Mouse (Mus musculus): ENCODE measurements at regions not wholly inside any gene's neighbourhood (a gene's known extent, or its start where the extent isn't known, plus 50 kb on each side); places are given as distances from the start of the nearest gene placed in this dataset.

DNA sequence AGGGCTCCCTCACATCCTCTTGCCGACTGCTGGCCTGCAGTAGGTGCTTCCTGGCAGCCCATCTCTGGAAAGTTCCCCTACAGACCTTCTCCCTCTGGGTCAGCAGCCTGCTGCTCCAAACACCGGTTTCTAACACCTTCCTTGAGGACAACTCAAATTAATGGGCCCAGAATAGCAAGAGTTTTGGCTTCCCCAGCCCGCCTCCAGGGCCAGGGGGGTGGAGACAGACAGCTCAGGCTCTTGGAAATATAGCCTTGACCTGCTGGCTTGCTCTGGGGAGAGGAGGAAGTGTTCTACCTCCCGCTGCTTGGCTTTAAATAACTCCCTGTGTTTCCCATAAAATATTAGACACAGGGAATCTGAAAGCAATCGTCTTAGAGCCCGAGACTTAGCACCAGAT, 349.8 kb downstream of the Ptpru start:
- H3K4me2 ChIP-seq = no peak overlapping the region
- no peaks in the 10 kb centered on the region for H3K9me3 ChIP-seq (replicated peaks)
- peaks cover 9% of the 10 kb centered on the region; the same call in 1 of the 2 replicates for H3K4me1 ChIP-seq (replicated peaks)
- H3K27ac ChIP-seq (ENCODE audit: poor library complexity, severe bottlenecking) = no peak overlapping the region
- no peak for ATAC-seq (ENCODE audit: insufficient number of reproducible peaks, low FRiP score)
- H3K27me3 ChIP-seq (replicated peaks) = peaks cover 39% of the 10 kb centered on the region
- H3K4me3 ChIP-seq = no peak overlapping the region
- H3K9ac ChIP-seq = no peak overlapping the region
- WGBS = 38% methylated on average over 6 of the region's 6 CpGs
- no peaks in the 10 kb centered on the region for H3K36me3 ChIP-seq

DNA sequence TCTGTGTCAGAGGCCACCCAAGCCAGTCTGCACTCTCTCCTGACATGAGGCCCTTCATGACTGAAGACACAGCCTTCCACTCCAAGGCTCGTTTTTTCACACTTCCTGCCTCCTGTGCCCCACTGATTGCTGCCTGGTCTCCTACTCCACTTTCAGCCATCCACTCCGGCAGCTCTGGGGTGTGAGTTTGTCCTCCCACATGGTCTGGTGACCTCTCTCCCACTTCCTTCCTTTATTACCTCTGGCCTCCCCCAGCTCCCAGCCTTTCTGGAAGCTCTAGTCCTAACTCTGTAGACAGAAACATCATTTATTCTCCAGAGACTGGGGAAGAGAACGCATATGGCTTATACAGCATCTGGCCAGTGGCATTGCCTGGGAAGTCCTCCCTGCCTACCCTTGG, 349.0 kb downstream of the Ptpru start:
- Histone ChIP-seq H3K4me2 (no peak overlapping the region), H3K4me3 (no peak overlapping the region), H3K9me3 (replicated peaks) (no peaks in the 10 kb centered on the region), H3K4me1 (replicated peaks) (peaks cover 9% of the 10 kb centered on the region; the same call in 1 of the 2 replicates), H3K27ac (ENCODE audit: poor library complexity, severe bottlenecking) (no peak overlapping the region), H3K36me3 (no peaks in the 10 kb centered on the region), H3K9ac (no peak overlapping the region), H3K27me3 (replicated peaks) (peaks cover 40% of the 10 kb centered on the region)
- 40% methylated on average over 3 of the region's 3 CpGs for WGBS
- no peak for ATAC-seq (ENCODE audit: insufficient number of reproducible peaks, low FRiP score)

DNA sequence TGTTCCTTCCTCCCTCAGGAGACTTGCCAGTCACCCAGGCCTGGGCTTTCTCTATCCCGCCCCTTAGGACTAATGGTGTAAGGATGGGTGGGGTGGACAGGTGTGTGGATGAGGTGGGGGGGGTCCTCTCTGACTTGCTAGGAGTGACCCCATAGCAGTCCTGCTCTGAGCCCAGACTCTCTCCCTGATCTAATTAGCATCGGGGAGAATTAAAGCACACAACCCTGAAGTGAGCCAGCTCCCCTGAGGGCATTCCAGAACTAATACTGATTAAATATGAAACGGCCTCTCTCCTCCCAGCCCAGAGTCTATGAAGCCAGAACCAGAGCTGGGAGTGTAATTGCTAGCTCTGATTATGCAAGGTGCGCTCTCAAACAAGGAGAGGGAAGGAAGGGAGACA, 346.1 kb downstream of the Ptpru start:
- WGBS = 63% methylated on average over 4 of the region's 4 CpGs
- Histone ChIP-seq H3K4me2 (no peak overlapping the region), H3K36me3 (no peaks in the 10 kb centered on the region), H3K27ac (ENCODE audit: poor library complexity, severe bottlenecking) (no peak overlapping the region), H3K4me3 (no peak overlapping the region), H3K9me3 (replicated peaks) (no peaks in the 10 kb centered on the region), H3K4me1 (replicated peaks) (peaks cover 4% of the 10 kb centered on the region; the same call in 1 of the 2 replicates), H3K27me3 (replicated peaks) (peaks cover 46% of the 10 kb centered on the region), H3K9ac (no peak overlapping the region)
- ATAC-seq (ENCODE audit: insufficient number of reproducible peaks, low FRiP score) = no peak

DNA sequence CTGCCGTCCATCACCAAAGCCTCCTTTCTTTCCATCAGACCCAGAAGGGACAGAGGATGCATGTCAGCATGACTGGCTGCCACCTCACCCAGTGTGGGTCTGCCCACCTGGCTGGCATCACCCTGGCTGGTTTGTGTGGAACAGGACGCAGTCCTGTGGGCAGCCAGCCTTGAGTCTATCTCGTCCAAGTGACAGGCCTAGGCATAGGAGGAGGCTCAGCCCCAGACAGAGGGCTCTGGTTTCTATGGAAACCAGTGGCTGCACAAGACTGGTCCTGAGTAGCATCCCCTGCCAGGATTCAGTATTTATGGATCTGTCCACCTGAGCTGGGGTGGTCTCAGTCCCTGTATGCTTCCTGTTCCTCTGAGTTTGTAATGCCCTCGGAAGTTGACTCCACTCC, 344.4 kb downstream of the Ptpru start:
- Histone ChIP-seq H3K9me3 (replicated peaks) (no peaks in the 10 kb centered on the region), H3K36me3 (no peaks in the 10 kb centered on the region), H3K27ac (ENCODE audit: poor library complexity, severe bottlenecking) (no peak overlapping the region), H3K9ac (no peak overlapping the region), H3K4me3 (no peak overlapping the region), H3K27me3 (replicated peaks) (peaks cover 46% of the 10 kb centered on the region), H3K4me2 (no peak overlapping the region), H3K4me1 (replicated peaks) (no peaks in the 10 kb centered on the region; the same call in 1 of the 2 replicates)
- ATAC-seq (ENCODE audit: insufficient number of reproducible peaks, low FRiP score) = no peak
- WGBS = 47% methylated on average over 4 of the region's 4 CpGs

DNA sequence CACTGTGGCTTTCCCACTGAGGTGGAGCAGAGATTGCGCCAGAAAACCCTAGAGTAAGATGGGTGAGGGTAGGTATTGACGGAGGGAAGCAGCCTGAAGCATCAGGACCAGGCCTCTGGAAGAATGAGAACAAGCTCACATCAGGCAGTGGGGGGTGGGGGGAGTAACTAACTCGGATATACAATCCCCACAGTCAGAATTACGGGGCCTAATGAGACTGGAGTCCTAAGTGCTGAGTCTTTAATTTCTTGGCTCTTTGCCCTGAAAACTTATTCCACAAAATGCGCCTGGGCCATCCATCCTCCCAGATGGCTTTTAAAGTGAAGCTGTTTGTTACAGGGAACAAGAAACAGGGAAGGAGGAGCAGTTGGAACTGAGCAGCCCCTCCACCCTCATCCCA, 341.2 kb downstream of the Ptpru start:
- no peak for ATAC-seq (ENCODE audit: insufficient number of reproducible peaks, low FRiP score)

DNA sequence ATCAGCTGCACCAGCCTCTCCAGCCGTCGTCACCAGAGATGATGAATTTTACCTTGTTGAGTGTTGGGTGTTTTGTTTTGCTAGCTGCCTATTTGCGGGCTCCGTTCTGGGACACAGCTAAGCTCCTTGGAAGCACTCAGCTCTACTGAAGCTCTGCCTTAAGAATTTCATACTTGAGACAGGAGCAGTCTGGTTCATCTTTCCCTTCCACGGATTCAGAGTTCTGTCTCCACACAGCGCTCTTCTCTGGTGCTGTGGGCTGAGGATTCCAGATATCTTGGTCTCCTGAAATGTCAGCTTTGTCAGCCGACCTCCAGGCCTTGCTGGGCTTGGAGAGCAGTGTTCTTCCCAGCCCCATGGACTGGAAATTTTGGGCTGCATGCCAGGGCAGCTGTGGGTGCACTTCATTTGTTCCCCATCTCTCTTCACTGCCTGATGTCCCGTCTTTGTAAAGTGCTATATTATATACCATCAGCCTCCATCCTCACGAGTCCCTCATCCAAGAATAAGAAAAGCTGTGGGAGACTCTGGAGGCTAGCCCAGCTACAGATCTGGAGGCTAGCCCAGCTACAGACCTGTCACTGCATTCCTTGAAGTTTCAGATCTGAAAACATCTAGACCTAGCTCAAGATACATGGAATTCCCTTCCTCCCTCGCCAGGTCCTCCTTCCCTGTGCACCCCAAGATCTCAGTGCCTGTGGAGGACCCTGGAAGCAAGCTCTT, 337.0 kb downstream of the Ptpru start:
- Histone ChIP-seq H3K9me3 (replicated peaks) (no peaks in the 10 kb centered on the region), H3K36me3 (no peaks in the 10 kb centered on the region), H3K4me3 (no peak overlapping the region), H3K4me1 (replicated peaks) (no peaks in the 10 kb centered on the region), H3K27ac (ENCODE audit: poor library complexity, severe bottlenecking) (no peak overlapping the region), H3K27me3 (replicated peaks) (peaks cover 5% of the 10 kb centered on the region; the same call in 1 of the 2 replicates), H3K4me2 (no peak overlapping the region), H3K9ac (no peak overlapping the region)
- 75% methylated on average over 10 of the region's 10 CpGs for WGBS
- ATAC-seq (ENCODE audit: insufficient number of reproducible peaks, low FRiP score) = no peak

More for the DNA sequence above, 341.2 kb downstream of the Ptpru start:
- no peak overlapping the region for H3K27ac ChIP-seq (ENCODE audit: poor library complexity, severe bottlenecking)
- H3K27me3 ChIP-seq (replicated peaks) = peaks cover 37% of the 10 kb centered on the region
- H3K4me3 ChIP-seq = no peak overlapping the region
- no peaks in the 10 kb centered on the region for H3K9me3 ChIP-seq (replicated peaks)
- H3K36me3 ChIP-seq = no peaks in the 10 kb centered on the region
- 64% methylated on average over 5 of the region's 5 CpGs for WGBS
- no peaks in the 10 kb centered on the region for H3K4me1 ChIP-seq (replicated peaks)
- no peak overlapping the region for H3K4me2 ChIP-seq
- no peak overlapping the region for H3K9ac ChIP-seq

DNA sequence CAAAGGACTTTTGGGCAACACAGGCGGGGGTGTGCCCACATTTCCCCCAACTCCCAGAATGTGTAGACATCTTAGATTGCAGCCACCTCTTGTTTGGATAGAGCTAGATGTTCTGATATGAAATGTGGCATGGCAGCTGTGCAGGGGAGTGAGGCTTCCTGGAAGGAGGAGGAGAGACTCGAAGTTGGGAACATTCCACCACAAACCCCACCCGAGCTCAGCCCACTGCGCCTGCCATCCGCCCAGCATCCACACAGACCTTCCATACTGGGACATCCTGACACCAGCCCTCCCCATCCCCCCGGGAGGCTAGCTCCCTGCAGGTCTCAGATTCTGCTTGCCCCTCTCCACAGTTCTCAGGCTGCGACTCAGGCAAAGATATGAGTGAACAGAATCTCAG, 329.9 kb downstream of the Ptpru start:
- H3K36me3 ChIP-seq = no peaks in the 10 kb centered on the region
- no peak overlapping the region for H3K27ac ChIP-seq (ENCODE audit: poor library complexity, severe bottlenecking)
- H3K4me2 ChIP-seq = no peak overlapping the region
- no peak for ATAC-seq (ENCODE audit: insufficient number of reproducible peaks, low FRiP score)
- H3K4me3 ChIP-seq = no peak overlapping the region
- H3K27me3 ChIP-seq (replicated peaks) = no peaks in the 10 kb centered on the region; the same call in 1 of the 2 replicates
- no peak overlapping the region for H3K9ac ChIP-seq
- no peaks in the 10 kb centered on the region for H3K4me1 ChIP-seq (replicated peaks)
- 44% methylated on average over 7 of the region's 7 CpGs for WGBS
- no peaks in the 10 kb centered on the region for H3K9me3 ChIP-seq (replicated peaks)

DNA sequence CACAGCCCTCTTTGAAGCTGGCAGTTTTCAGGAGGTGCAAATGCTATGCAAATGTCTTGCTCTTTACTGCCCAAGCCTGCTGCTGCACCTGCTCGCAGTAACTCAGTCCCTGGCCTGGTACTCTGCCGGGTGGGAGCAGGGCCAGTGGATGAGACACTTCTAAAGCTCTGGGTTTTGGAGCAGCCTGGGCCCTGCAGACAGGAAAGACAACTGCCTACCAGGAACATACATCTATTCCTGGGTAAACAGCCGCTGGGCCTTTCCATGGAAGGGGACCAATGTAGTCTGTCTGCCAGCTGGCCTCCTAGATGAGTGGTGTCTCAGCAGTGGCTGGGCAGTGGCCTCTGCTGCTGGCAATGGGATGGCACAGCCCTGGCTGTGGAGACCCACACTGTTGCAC, 326.5 kb downstream of the Ptpru start:
- H3K4me3 ChIP-seq = no peak overlapping the region
- H3K4me1 ChIP-seq (replicated peaks) = no peaks in the 10 kb centered on the region
- no peaks in the 10 kb centered on the region for H3K36me3 ChIP-seq
- H3K9ac ChIP-seq = no peak overlapping the region
- no peak overlapping the region for H3K4me2 ChIP-seq
- ATAC-seq (ENCODE audit: insufficient number of reproducible peaks, low FRiP score) = no peak
- H3K27me3 ChIP-seq (replicated peaks) = no peaks in the 10 kb centered on the region; the same call in 1 of the 2 replicates
- WGBS = 60% methylated on average over 3 of the region's 3 CpGs
- H3K27ac ChIP-seq (ENCODE audit: poor library complexity, severe bottlenecking) = no peak overlapping the region
- no peaks in the 10 kb centered on the region for H3K9me3 ChIP-seq (replicated peaks)

DNA sequence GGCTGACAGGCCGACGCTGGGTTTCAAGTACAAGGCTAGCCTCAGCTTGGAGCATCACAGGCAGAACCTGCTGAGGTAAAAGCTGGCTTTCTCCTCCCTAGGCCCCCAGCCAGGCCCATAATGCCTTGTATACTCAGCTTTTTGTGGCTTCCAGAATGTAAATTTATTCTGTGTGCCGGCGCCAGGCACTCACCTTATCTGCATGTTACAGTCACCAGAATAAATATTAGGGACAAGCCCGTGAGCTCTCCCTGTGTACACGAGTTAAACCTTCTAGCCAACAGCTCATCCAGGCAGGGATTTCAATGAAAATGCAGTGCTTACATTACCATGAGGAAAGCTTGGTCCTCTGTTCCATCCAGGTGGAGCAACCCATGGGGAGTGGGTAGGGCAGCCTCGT, 325.3 kb downstream of the Ptpru start:
- Histone ChIP-seq H3K9me3 (replicated peaks) (no peaks in the 10 kb centered on the region), H3K4me1 (replicated peaks) (no peaks in the 10 kb centered on the region), H3K9ac (no peak overlapping the region), H3K27me3 (replicated peaks) (no peaks in the 10 kb centered on the region), H3K4me3 (no peak overlapping the region), H3K4me2 (no peak overlapping the region), H3K27ac (ENCODE audit: poor library complexity, severe bottlenecking) (no peak overlapping the region), H3K36me3 (no peaks in the 10 kb centered on the region)
- 63% methylated on average over 7 of the region's 7 CpGs for WGBS
- no peak for ATAC-seq (ENCODE audit: insufficient number of reproducible peaks, low FRiP score)

DNA sequence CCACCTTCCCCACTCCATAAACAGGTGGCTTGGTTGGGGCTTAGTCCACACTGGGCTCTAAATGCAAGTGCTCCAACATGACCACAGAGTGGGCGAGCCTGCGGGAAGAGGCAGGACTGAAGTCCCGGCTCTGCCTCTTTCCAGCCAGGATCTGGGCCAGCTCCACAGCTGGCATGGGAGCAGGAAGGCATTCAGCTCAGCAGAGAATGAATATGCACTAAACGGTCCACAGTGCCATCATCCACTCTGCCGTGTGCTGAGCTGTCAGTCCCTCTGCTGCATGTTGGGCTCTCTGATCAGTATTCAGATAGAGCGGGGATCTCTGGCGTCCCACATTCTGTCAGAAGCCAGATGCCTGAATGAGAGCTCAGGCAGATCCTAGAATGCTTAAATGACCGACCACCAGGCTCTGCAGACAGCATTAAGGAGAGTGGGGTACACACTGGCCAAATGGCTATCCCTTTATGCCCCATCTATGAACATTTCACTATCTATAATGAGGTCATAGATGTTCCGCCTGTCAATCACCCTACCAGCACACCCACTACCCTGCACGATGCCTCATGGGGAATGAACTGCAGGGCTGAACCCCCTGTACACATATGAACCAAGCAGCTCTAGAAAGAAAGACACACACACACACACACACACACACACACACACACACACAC, 317.3 kb downstream of the Ptpru start:
- no peak overlapping the region for H3K27ac ChIP-seq (ENCODE audit: poor library complexity, severe bottlenecking)
- no peak overlapping the region for H3K4me3 ChIP-seq
- ATAC-seq (ENCODE audit: insufficient number of reproducible peaks, low FRiP score) = no peak
- H3K4me2 ChIP-seq = no peak overlapping the region
- H3K36me3 ChIP-seq = no peaks in the 10 kb centered on the region
- H3K9ac ChIP-seq = no peak overlapping the region
- H3K27me3 ChIP-seq (replicated peaks) = 0 out of 2 replicates have a peak, but pooled peaks cover 4% of the 10 kb centered on the region
- H3K9me3 ChIP-seq (replicated peaks) = no peaks in the 10 kb centered on the region
- no peaks in the 10 kb centered on the region for H3K4me1 ChIP-seq (replicated peaks)
- WGBS = 79% methylated on average over 10 of the region's 10 CpGs

DNA sequence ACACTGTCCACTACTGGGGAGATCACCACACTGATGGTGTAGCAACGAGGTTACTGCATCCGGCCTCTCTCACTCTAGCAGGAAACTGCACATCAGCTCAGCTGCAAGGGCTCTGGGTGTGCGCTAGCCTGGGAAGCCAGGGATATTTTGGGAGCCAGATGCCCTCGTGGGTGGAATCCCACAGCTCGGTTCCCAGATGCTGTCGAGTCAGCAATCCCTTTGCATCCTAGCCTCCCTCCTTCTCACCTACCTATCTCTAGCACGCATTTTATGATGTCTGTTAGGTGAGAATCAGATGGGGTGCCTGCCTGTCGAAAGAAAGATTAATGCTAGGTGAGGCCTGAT, 316.8 kb downstream of the Ptpru start:
- H3K4me2 ChIP-seq = no peak overlapping the region
- H3K27me3 ChIP-seq (replicated peaks) = 0 out of 2 replicates have a peak, but pooled peaks cover 4% of the 10 kb centered on the region
- H3K36me3 ChIP-seq = no peaks in the 10 kb centered on the region
- H3K9ac ChIP-seq = no peak overlapping the region
- no peaks in the 10 kb centered on the region for H3K9me3 ChIP-seq (replicated peaks)
- H3K4me3 ChIP-seq = no peak overlapping the region
- 55% methylated on average over 8 of the region's 8 CpGs for WGBS
- ATAC-seq (ENCODE audit: insufficient number of reproducible peaks, low FRiP score) = no peak
- no peak overlapping the region for H3K27ac ChIP-seq (ENCODE audit: poor library complexity, severe bottlenecking)
- H3K4me1 ChIP-seq (replicated peaks) = no peaks in the 10 kb centered on the region
